Mouse (Mus musculus) c-Kit-negative CD71-positive TER-119-positive erythroid progenitor cells, embryonic 14.5 days (primary cell): ENCODE data around the gene Atp6v0e2.

ENCODE experiments used
- DNase-seq: peaks from one replicate; pipeline ENCODE4 v3.0.0-alpha.2; 2013; ENCODE audit warnings: low read depth, low spot score

The Atp6v0e2 gene

GRCm38 (mm10) chr6:48573280-48573679 is 35.9 kb downstream of the Atp6v0e2 start:
- no peak for DNase-seq

GRCm38 (mm10) chr6:48573981-48574380 is 36.6 kb downstream of the Atp6v0e2 start:
- DNase-seq, result no peak

DNA sequence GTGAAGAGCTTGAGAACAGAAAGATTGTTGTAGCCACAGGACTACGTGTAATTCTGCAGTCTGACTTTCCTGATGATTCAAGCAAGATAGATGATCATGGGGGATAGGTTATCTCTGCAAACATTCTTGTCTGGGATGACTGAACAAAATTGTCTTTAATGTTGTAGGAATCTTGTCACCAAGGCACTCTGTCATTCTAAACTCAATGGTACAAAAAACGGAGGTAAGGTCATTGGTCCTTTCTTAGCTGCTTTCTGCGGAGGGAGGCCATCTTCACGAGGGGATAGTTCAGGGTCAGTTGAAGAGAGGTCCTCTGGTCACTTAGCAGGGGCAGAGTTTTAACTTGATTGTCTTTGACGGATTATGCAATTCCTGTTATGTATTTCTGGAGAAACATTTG is 41.3 kb downstream of the Atp6v0e2 start:
- DNase-seq, result no peak

DNA sequence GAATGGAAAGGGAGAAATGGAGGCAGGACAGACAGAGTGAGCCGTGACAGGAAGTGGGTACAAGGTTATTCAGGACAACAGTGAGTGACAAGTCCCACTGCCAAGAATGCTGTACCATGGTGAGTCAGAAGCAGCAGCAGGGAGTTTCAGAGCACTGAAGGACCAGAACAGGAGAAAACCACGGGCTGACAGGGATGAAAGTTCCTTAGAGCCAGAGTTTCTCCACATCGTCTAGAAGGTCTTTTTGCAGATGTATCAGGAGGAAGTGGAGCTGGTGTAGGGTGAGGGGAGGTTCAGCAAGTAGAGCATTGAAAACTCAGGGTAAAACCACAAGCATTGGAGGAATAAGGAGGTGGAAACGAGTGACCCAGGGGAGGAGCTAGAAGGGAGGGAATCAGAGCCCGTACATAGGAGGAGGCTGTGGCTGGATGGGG is 41.8 kb downstream of the Atp6v0e2 start:
- DNase-seq, result no peak

DNA sequence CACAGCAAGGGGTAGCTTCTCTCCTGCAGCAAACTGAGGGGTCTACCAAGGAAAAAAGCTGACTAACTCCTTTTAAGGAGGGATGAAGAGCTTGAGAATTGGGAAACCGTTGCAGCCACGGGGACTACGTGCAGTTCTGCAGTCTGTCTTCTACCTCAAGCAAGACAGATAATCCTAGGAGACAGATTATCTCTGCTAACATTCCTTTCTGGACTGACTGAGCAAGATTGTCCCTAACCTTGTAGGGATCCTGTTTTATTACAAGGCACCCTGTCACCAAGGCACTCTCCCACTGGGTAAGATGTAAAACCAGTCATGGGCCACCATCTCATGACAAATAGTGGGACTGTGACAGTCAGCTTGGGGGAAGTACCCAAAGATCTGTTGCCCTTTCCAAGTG is 43.8 kb downstream of the Atp6v0e2 start:
- no peak for DNase-seq

- DNase-seq, result no peak
Measured at GRCm38 (mm10) chr6:48582037-48582436, 44.6 kb downstream of the Atp6v0e2 start.

- no peak for DNase-seq
Measured at GRCm38 (mm10) chr6:48589194-48589750, 51.9 kb downstream of the Atp6v0e2 start, which contains the start of gene Gm45021. Gene Gm45021, plus strand, starts transcription at chr6:48589610.
